Mouse (Mus musculus): Measurements from ENCODE around the gene Tnr.

Tnr gene

GRCm38 (mm10) chr1:159811805-159812204, 288.2 kb downstream of the Tnr start:
- no peak for DNase-seq

- DNase-seq = peak; percentile 2
These were observed 289.3 kb downstream of the Tnr start for GRCm38 (mm10) chr1:159812820-159813411.

GRCm38 (mm10) chr1:159814348-159814747, 290.8 kb downstream of the Tnr start:
- no peak for DNase-seq

GRCm38 (mm10) chr1:159816614-159817371, 293.2 kb downstream of the Tnr start:
- peak; percentile 16 for DNase-seq

GRCm38 (mm10) chr1:159819511-159819910, 295.9 kb downstream of the Tnr start:
- no peak for DNase-seq

- no peak for DNase-seq
These were observed 298.8 kb downstream of the Tnr start for GRCm38 (mm10) chr1:159822416-159822815.

- no peak for DNase-seq
These were observed 305.0 kb downstream of the Tnr start for GRCm38 (mm10) chr1:159828531-159828930.

GRCm38 (mm10) chr1:159833165-159833564, 309.6 kb downstream of the Tnr start:
- DNase-seq = no peak

GRCm38 (mm10) chr1:159833646-159834338, 310.2 kb downstream of the Tnr start:
- DNase-seq = no peak

- no peak for DNase-seq
These were observed 311.6 kb downstream of the Tnr start for GRCm38 (mm10) chr1:159835126-159835525.

GRCm38 (mm10) chr1:159840337-159840736, 316.8 kb downstream of the Tnr start:
- DNase-seq = no peak

GRCm38 (mm10) chr1:159842876-159843275, 319.3 kb downstream of the Tnr start:
- DNase-seq = no peak

- DNase-seq = no peak
These were observed 328.5 kb downstream of the Tnr start for GRCm38 (mm10) chr1:159852088-159852487.

GRCm38 (mm10) chr1:159854261-159854660, 330.7 kb downstream of the Tnr start:
- no peak for DNase-seq

GRCm38 (mm10) chr1:159861782-159862474, 338.4 kb downstream of the Tnr start:
- no peak for DNase-seq

GRCm38 (mm10) chr1:159865696-159866095, 342.1 kb downstream of the Tnr start:
- no peak for DNase-seq

GRCm38 (mm10) chr1:159869619-159870441, 346.3 kb downstream of the Tnr start:
- DNase-seq = no peak

- no peak for DNase-seq
These were observed 349.3 kb downstream of the Tnr start for GRCm38 (mm10) chr1:159872866-159873265.

GRCm38 (mm10) chr1:159878681-159879080, 355.1 kb downstream of the Tnr start:
- no peak for DNase-seq

GRCm38 (mm10) chr1:159879866-159880265, 356.3 kb downstream of the Tnr start:
- no peak for DNase-seq

GRCm38 (mm10) chr1:159885476-159885875, 361.9 kb downstream of the Tnr start:
- DNase-seq = no peak

GRCm38 (mm10) chr1:159888611-159889010, 365.0 kb downstream of the Tnr start:
- DNase-seq = no peak
